Mouse (Mus musculus) MN1 (cell line): ENCODE results near the gene Cdc123.

ENCODE experiments used
- DNase-seq: peaks from one replicate; pipeline ENCODE4 v3.0.0-alpha.2; 2016; ENCODE audit warnings: low spot score

The Cdc123 gene

GRCm38 (mm10) chr2:5844873-5845631 is at the start of gene Cdc123, which contains the start of gene Nudt5:
TSS of gene Cdc123 (minus strand) at chr2:5845164.
TSS of gene Nudt5 (plus strand) at chr2:5845019.
- DNase-seq, result peak; percentile 87

- DNase-seq, result no peak
Measured at GRCm38 (mm10) chr2:5894296-5894695, 49.3 kb upstream of the Cdc123 start.

GRCm38 (mm10) chr2:5889412-5889811 is 44.4 kb upstream of the Cdc123 start:
- DNase-seq, result no peak

- no peak for DNase-seq
Measured at GRCm38 (mm10) chr2:5888865-5889264, 43.9 kb upstream of the Cdc123 start.

GRCm38 (mm10) chr2:5877446-5877845 is 32.5 kb upstream of the Cdc123 start:
- DNase-seq, result no peak

- DNase-seq, result peak; percentile 24
Measured at GRCm38 (mm10) chr2:5869746-5870145, 24.8 kb upstream of the Cdc123 start.

GRCm38 (mm10) chr2:5867681-5868080 is 22.7 kb upstream of the Cdc123 start:
- DNase-seq, result no peak

GRCm38 (mm10) chr2:5862834-5863233 is 17.9 kb upstream of the Cdc123 start, which contains the start of gene Gm13199:
TSS of gene Gm13199 (minus strand) at chr2:5862934.
- DNase-seq, result no peak

- no peak for DNase-seq
Measured at GRCm38 (mm10) chr2:5851866-5852265, 6.9 kb upstream of the Cdc123 start.

- no peak for DNase-seq
Measured at GRCm38 (mm10) chr2:5851116-5851515, 6.2 kb upstream of the Cdc123 start.

GRCm38 (mm10) chr2:5845826-5846225 is 862 bp upstream of the Cdc123 start:
- peak; percentile 8 for DNase-seq

- DNase-seq, result no peak
Measured at GRCm38 (mm10) chr2:5844181-5844872, 637 bp downstream of the Cdc123 start.

GRCm38 (mm10) chr2:5840815-5841214 is 4.1 kb downstream of the Cdc123 start:
- no peak for DNase-seq

- DNase-seq, result no peak
Measured at GRCm38 (mm10) chr2:5825265-5825913, 19.6 kb downstream of the Cdc123 start.

- no peak for DNase-seq
Measured at GRCm38 (mm10) chr2:5824685-5825084, 20.3 kb downstream of the Cdc123 start.

- no peak for DNase-seq
Measured at GRCm38 (mm10) chr2:5824213-5824612, 20.8 kb downstream of the Cdc123 start.

- DNase-seq, result no peak
Measured at GRCm38 (mm10) chr2:5822449-5822848, 22.5 kb downstream of the Cdc123 start.

- no peak for DNase-seq
Measured at GRCm38 (mm10) chr2:5821264-5821663, 23.7 kb downstream of the Cdc123 start.

- no peak for DNase-seq
Measured at GRCm38 (mm10) chr2:5811235-5811782, 33.7 kb downstream of the Cdc123 start.

- DNase-seq, result no peak
Measured at GRCm38 (mm10) chr2:5810036-5810718, 34.8 kb downstream of the Cdc123 start.

- DNase-seq, result peak; percentile 23
Measured at GRCm38 (mm10) chr2:5806201-5806600, 38.8 kb downstream of the Cdc123 start.

GRCm38 (mm10) chr2:5805228-5805627 is 39.7 kb downstream of the Cdc123 start:
- no peak for DNase-seq
